8 mouse cellular contexts compared by ENCODE assay signal in the genomic region with DNA sequence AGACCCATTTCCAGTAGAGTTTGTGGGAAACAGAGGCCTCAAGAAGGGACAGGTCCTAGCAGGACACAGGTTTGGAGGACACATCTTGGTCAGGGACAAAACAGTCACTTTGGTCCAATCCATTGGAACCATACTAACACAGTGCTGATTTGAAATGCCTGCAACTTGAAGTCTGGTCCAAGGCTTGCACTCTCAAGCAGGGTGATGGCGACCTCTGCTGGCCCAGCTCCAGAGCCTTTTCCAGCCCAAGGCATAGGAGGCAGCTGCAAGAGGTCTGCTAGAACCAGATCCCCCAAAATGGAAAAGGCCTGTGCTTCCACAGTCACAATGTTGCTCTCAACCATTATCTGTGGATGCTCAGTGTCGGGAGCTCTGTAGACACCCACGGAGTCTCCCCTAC. TPM values are rescaled to one million over a fixed set of nuclear protein-coding genes. Genes with fewer than 3 reads are reported as not detected.
DNase-seq lines count a peak whose midpoint lies in the region; ATAC-seq lines count a peak whose summit lies in the region.
"Had no signal": no experiment of that assay in that cellular context is flagged by ENCODE, and none has a peak within 500 bp of the region (broad histone marks: within the 10 kb centered on the region; RNA-seq: fewer than 3 reads in every experiment).

No protein-coding gene starts in this region.

- H3K4me1 ChIP-seq in hindbrain, embryonic 16.5 days (ENCODE audit: control insufficient read depth, insufficient read depth, low read depth, low read length) = peaks cover 19% of the 10 kb centered on the region

- no peak overlapping the region for H3K4me3 ChIP-seq in hindbrain, embryonic 16.5 days (ENCODE audit: low read length)

- ATAC-seq in common myeloid progenitor, adult 5-6 weeks (replicated peaks; ENCODE audit: low read depth, poor library complexity, severe bottlenecking) = 0 out of 2 replicates have a peak, but pooled peaks have one; percentile 31
- peak; percentile 71 for ATAC-seq in hindbrain, embryonic 16.5 days
- peak; percentile 50; the same call in 1 of the 2 replicates for ATAC-seq in megakaryocyte progenitor cell, adult 5-6 weeks (replicated peaks; ENCODE audit: poor library complexity)

- H3K36me3 ChIP-seq in hindbrain, embryonic 16.5 days (ENCODE audit: control insufficient read depth, insufficient read depth, low read length) = no peaks in the 10 kb centered on the region

- no peaks in the 10 kb centered on the region for H3K27me3 ChIP-seq in hindbrain, embryonic 16.5 days (replicated peaks; ENCODE audit: control insufficient read depth, insufficient read depth, low read length)

- H3K27ac ChIP-seq in hindbrain, embryonic 16.5 days (ENCODE audit: low read depth, low read length) = no peak overlapping the region
- H3K27ac ChIP-seq: macrophage had no signal

- 28% methylated on average over 3 of the region's 3 CpGs for WGBS in hindbrain, embryonic 16.5 days

- H3K9ac ChIP-seq in hindbrain, embryonic 16.5 days (ENCODE audit: low read depth, low read length) = no peak overlapping the region

- no peak overlapping the region for H3K4me2 ChIP-seq in hindbrain, embryonic 16.5 days (ENCODE audit: low read length)

- DNase-seq in layer of hippocampus, postnatal 10 days (ENCODE audit: low spot score in 2 of 2) = peak; percentile 71 to 79
- no peak for DNase-seq in layer of hippocampus, adult 9-10 months (ENCODE audit: low spot score)
- peak; percentile 86 for DNase-seq in MN1 (ENCODE audit: low spot score)
- DNase-seq in thymus, postnatal 14 days = peak; percentile 55

- H3K9me3 ChIP-seq in hindbrain, embryonic 16.5 days (ENCODE audit: control insufficient read depth, low read length) = no peaks in the 10 kb centered on the region

RNA-seq across cellular contexts. Expression of a gene that starts 39.7 kb away (rescaled TPM):
- 10 to 100 TPM; 18.6 to 20.6 TPM for total RNA-seq in layer of hippocampus, postnatal 10 days (2021)
- total RNA-seq in common myeloid progenitor, adult 5-6 weeks (2017) = 6.3 and 6.6 TPM in 2 replicates
- polyA plus RNA-seq in hindbrain, embryonic 16.5 days (2015; fragmentation: Nextera tagmentation; extraction: Ambion mirVana) = 30.5 and 33.2 TPM in 2 replicates
- 10.0 and 11.1 TPM in 2 replicates for total RNA-seq in megakaryocyte progenitor cell, adult 5-6 weeks (2015)
- 3.7 and 7.6 TPM in 2 replicates for total RNA-seq in megakaryocyte progenitor cell, adult 5-6 weeks (2017)
